Mouse (Mus musculus) thymus, postnatal 36 days (tissue): ENCODE results near the gene Fam193a.

Experiments
- DNase-seq, 2 experiments: peaks; one replicate each; pipeline ENCODE4 v3.0.0; 2022; ENCODE audit warnings: mixed read lengths in 2 of 2

Fam193a gene

GRCm38 (mm10) chr5:34385616-34386015 lies 15.9 kb downstream of the Fam193a start:
- DNase-seq = no peak

- DNase-seq = no peak
These were observed 17.0 kb downstream of the Fam193a start for GRCm38 (mm10) chr5:34386744-34387143.

DNA sequence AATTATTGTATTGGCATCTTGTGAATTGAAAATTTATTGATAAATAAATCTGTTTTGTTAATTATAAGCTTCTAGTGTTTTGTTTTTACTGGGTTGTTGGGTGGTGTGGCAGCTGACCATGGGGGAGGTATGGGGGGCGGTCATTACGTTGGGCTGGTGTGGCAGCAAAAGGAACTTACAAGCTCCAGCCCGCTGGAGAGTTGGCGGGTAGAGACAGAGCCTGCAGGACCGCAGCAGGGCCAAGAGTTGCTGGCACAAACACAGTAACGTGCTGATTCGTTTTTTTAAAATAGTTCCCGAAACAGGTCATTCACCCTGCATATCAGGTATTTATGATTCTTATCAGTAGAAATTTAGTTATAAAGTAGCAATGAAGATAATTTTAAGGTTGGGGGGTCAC lies 23.5 kb downstream of the Fam193a start:
- no peak for DNase-seq

GRCm38 (mm10) chr5:34395347-34395746 lies 25.6 kb downstream of the Fam193a start:
- DNase-seq = no peak

DNA sequence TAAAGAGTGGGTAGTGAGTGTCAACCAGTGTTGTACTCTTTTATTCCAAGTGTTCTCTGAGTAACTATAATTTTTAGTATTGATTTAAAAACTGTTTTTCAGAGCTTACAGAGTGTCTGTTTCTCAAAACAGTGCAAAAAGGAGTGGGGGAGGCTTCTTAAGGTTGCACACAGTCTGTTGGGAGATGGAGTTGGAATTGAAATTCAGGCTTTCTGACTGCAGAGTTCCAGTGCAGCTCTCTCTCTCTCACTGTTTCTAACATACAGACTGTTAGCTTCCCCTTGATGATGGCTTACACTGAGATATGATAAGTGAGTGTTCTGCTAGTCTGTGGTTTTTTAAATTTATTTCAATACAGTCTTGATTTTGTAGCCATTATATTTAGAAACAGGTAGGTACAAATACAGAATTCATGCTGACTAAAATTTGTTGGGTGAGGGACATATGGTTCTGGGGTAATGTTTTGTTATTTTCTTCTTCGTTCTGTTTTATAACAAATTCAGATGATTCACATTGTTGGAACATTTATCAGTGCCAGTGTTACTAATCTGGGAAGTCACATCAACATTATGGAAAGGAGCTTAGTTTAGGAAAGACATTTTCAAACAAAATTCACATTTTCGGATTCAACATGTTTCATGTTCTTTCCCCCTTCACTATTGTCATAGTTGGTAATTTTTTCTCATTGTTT lies 26.3 kb downstream of the Fam193a start:
- DNase-seq = no peak

DNA sequence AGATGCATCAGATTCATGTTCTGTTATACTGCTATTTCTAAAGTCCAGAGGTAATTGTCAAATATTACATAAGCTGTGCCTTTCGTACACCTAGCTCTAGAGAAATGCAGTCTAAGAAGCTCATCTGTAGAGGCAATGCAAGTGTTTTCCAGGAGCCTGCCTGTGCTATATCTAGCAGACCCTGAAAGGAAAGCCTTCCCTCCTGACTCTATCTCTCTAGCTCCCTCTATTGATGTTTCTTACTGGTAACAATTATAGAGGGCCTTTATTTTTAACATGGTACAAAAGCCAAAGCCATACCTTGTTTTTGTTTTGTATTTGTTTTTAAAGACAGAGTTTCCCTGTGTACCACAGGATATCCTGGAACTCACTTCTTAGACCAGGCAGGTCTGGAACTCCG lies 28.1 kb downstream of the Fam193a start:
- DNase-seq = no peak

DNA sequence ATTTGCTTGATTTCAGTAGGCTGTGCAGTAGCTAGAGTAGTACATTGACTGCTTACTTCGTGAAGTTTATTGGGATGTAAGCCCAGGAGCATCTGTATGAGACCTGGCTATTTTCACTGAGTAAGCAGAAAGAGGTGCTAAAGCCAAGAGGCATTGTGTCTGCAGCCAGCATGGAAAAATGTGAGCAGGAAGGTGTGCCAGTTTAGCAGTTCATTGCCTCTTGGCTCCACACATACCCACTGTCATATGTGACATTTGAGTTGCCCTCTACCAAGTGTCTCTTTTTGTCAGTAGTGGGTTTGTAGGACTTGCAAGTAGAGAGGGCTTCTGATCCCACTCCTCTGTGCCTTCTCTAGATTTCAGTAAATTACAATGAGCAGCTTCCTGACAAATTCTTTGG lies 28.6 kb downstream of the Fam193a start:
- DNase-seq = no peak

GRCm38 (mm10) chr5:34407366-34407918 lies 37.7 kb downstream of the Fam193a start:
- peak; percentile 11 to 16 for DNase-seq

DNA sequence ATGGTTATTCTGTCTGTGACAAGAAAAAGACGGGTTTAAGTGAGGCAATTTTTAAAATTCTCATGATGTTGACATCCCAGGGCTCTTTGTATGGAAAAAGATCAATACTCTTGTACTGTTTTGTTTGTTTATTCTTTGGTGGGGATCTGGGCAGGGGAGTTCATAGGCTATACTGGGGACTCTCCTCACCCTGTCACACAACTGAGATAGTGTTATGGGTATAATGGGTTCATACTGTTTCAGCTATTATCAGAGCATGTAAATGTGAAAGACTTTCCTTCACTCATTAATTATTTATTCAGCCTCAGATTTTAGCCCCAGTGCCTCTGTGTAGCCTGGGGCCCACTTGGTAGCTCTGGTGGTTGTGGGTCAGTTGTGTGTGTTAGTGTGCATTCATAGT lies 39.3 kb downstream of the Fam193a start:
- no peak for DNase-seq

- DNase-seq = no peak
These were observed 41.1 kb downstream of the Fam193a start for GRCm38 (mm10) chr5:34410819-34411218.

DNA sequence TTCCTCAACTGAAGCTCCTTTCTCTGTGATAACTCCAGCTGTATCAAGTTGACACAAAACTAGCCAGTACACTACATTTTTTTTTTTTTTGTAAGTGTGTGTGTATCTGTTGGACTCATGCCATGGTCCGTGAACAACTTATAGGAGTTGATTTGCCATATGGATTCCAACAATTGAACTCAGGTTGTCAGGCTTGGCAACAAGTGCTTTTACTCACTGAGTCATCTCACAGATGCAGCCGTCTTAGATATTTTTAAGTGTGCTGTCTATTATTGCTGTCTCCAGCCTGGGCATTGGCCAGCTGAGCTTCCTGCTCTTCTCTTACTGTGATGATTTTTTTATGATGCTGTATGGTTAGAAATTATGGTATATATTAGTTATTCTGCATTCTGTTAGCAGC lies 44.2 kb downstream of the Fam193a start:
- DNase-seq = no peak

GRCm38 (mm10) chr5:34417251-34418008 lies 47.7 kb downstream of the Fam193a start:
- DNase-seq = no peak

GRCm38 (mm10) chr5:34419188-34419587 lies 49.5 kb downstream of the Fam193a start:
- DNase-seq = no peak

GRCm38 (mm10) chr5:34430776-34431175 lies 61.0 kb downstream of the Fam193a start:
- no peak for DNase-seq

- DNase-seq = no peak
These were observed 64.1 kb downstream of the Fam193a start for GRCm38 (mm10) chr5:34433786-34434185.

DNA sequence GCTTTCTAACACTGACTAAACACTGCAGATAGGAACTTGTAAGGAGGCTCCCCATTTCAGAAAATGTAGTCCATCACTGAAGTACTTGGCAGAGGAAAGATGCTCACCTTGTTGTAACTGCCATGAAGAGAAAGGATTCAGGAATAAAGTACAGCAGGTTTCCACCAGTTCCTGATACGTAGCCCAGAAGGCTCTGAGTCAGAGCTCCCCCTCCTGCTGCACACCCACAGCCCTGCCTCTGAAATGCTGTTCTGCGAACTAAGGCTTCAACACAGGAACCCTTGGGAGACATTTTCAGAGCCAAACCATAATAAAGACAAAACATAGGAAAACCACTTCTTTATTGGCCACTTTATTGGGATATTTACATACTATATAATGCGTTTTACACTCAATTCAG lies 64.5 kb downstream of the Fam193a start:
- DNase-seq = no peak

- no peak for DNase-seq
These were observed 68.3 kb downstream of the Fam193a start for GRCm38 (mm10) chr5:34438052-34438451.

DNA sequence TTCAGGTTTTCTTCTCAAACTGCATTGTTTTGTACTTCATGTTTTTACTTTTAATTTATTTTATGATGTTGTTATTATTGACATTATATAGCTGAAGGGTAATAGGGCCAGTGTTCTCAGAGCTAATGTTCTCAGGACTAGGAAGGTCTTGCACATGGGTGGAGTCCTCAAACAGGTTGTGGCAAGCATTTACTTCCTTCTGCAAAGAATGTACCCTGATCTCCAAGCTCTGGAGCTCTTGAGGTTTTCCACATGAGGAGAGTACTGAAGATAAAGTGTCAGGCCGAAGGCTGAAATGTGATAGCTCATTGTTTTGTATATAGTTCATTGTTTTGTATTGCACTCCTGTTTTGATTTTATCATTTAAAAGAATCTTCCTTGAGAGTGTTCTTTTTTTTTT lies 68.9 kb downstream of the Fam193a start:
- DNase-seq = no peak

DNA sequence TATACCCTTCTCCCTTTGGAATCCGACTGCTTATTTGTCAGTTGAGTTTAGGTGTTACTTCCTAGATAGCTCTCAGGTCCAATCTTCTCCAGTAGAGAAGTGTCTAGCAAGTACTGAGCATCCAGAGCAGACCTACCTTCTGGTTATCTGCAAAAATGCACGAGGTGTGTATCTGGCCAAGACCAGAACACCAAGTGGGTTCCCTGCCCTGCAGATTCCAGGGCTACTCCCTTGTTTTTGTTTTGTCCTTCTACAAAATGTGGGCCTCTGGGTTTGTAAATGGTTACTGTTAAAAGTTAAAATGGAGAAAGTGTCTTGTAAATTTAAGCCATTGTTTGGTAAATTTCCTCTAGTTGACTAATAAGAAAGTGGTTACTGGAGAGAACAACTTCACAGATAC lies 70.0 kb downstream of the Fam193a start:
- no peak for DNase-seq

DNA sequence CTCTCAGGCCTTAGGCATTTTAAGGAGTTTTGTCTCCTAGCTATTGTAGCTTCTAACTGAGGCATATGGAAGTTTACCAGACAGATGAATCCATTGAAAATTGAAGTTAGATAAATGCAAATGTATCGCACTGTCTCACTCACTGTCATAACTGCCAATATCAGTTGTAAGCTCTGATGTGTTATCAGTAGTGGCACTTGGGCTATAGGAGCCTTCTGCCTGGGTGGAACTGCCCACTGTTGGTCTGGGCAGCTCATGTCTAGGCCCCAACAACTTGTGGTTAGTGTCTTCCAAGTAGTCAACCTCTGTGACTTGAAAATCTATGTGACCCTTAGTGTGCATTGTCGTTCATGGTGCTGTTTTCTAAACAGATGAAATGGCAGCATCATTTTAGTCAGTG lies 72.1 kb downstream of the Fam193a start:
- no peak for DNase-seq

DNA sequence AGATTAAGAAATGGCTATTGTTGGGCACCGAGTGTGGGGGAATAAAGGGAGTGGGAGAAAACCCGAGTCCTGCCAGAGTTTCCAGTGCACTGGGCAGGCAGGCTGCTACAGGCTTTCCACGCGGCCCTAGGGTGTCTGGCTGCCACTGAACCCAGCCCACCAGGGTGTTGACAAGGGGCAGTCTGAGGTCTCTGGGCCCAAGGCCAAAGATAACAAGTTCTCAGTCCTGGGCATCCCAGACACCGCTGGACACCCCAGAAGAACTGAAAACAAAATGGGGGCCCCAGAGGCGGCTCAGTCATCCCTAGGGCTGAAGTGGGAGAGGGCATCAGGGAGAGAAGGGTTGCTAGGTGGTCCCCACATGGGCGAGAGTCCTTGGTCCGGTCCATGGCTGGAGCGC lies 76.5 kb downstream of the Fam193a start:
- DNase-seq = no peak

- DNase-seq = no peak
These were observed 89.3 kb downstream of the Fam193a start for GRCm38 (mm10) chr5:34458994-34459393.

- no peak for DNase-seq
These were observed 91.6 kb downstream of the Fam193a start for GRCm38 (mm10) chr5:34461294-34461693.

DNA sequence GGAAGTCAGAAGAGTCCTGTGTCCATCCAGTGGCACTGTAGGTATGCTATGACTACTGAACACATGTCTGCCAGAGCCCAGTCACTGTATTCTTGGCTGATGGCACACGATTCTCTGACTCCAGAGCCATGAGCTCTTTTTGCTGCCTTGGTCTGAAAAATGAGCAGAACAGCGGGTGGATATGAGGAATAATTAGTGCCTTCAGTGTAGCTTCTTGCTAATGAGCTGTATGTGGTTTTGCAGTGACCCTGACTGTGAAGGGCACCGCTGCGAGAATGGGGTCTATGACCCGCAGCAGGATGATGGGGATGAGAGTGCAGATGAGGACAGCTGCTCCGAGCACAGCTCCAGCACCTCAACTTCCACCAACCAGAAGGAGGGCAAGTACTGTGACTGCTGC lies 92.1 kb downstream of the Fam193a start:
- DNase-seq = no peak
